Mouse (Mus musculus) embryo, embryonic 10.5 days (tissue): ENCODE results near the gene Cry2.

Experiments used
- DNase-seq: peaks from one replicate; pipeline ENCODE4 v3.0.0-alpha.2; 2015; ENCODE audit warnings: low spot score

Gene Cry2

GRCm38 (mm10) chr2:92387646-92388045 is 46.2 kb downstream of the Cry2 start:
- no peak for DNase-seq

- DNase-seq = no peak
These were observed 46.8 kb downstream of the Cry2 start for GRCm38 (mm10) chr2:92386821-92387570.

GRCm38 (mm10) chr2:92385113-92386051 is 48.5 kb downstream of the Cry2 start:
- DNase-seq = no peak

DNA sequence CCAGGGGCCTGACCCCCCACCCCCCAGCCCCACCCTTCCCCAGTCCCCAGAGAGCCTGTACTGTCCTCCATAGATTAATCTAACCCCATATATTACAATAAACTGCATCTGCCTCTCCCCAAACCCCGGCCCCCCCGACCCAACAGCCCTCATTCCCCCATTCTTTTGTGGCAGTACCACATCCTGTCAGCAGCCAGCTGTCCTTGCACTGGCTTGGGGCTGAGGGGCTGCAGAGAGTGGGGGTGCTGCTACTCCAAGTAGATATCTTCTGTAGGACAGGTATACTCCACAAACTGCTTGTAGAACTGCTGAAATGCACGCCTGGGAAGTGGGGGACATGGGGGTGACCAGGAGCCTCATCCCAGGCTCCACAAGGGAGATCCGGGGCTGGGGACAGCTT is 49.7 kb downstream of the Cry2 start:
- no peak for DNase-seq

DNA sequence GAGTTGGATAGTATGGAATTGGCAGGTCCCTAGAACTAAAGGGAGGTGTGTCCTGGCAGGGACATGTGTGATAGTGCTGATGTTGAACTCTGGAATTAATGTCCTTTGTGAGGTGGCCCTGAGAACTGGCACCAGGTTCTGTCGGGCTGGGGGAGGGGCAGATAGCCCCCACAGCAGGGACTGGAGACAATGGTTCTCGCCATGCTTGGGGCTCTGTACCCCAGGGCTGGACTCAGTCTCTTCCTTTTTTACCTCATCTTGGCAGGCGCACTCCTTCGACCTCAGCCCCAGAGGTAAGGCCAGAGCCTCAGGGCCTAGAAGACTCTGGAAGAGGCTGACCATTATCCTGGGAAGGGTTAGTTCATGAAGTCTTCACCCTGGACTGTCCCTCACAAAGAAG is 51.1 kb downstream of the Cry2 start:
- DNase-seq = no peak

DNA sequence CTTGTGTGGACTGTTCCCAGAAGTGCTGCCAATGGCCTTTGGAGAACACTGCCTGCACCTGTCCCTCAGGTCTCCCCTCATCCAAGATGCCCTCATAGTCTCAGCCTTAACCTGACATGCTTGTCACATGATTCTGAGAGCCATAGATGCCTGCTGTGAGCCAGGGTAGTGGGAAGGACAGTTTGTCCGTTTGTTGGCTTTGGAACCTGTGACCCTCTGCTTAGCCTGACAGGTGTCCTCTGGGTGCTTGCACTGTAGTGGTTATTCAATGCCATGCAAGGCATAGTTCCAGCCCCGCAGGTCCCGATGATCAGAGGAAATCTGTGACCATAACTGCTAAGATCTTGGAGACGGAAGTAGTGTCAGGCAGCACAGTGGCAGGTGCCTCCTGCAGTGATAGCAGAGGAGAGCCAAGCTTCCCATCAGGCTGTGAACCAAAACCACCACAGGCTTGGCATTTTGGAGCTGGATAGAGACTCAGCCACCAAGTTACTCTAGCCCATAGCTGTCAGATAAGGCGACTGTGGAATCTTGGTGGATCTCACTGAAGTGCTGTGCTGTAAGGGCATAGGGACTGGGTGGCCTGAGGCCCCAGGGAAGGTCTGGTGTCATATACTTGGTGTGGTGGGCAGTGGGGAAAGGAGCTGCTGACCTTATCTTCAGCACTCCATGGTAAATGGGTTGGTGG is 51.8 kb downstream of the Cry2 start, which contains the start of gene 1700029I15Rik:
TSS of gene 1700029I15Rik (plus strand) at position 638 of the 688 bp plus-strand sequence.
- DNase-seq = no peak

DNA sequence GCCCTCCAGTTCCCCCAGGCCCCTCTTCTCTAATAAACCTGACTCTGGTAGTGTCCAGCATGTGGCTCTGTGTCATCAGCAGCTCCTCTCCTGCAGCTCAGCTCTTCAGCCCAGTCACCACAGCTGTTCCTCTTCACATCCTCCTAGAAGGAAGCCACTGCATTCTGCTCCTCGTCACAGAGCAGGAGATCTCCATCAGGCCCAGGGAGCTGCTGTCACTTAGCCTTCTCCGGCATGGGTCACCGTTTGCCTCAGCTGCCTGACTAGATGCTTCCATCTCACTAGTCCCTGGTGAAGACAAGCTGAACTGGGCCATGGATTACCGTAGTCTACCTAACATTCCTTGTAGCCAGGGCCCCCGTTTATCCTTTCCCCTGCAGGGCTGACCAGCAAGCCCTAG is 52.7 kb downstream of the Cry2 start:
- no peak for DNase-seq

GRCm38 (mm10) chr2:92380495-92381050 is 53.3 kb downstream of the Cry2 start:
- no peak for DNase-seq

GRCm38 (mm10) chr2:92379783-92380494 is 53.9 kb downstream of the Cry2 start:
- DNase-seq = no peak

GRCm38 (mm10) chr2:92377320-92377719 is 56.5 kb downstream of the Cry2 start:
- DNase-seq = no peak

DNA sequence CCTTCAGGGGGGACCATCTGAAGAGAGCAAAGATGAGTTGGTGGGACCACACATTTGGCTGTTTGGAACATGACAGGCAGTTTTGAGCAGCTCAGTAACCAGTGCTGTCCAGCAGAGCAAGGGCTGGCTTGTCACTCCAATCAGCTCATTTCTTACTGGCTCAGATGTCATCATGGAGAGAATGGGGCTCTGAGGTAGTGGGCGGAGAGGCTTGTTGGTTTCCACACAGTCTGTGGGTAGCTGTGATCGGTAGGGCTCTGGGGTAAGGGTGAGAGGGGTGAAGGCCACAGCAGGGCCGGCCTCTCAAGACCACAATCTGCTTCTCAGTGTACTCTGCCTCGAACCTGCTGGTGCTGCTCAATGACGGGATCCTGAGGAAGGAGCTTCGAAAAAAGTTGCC is 57.5 kb downstream of the Cry2 start:
- DNase-seq = no peak

GRCm38 (mm10) chr2:92375788-92376187 is 58.1 kb downstream of the Cry2 start:
- no peak for DNase-seq

DNA sequence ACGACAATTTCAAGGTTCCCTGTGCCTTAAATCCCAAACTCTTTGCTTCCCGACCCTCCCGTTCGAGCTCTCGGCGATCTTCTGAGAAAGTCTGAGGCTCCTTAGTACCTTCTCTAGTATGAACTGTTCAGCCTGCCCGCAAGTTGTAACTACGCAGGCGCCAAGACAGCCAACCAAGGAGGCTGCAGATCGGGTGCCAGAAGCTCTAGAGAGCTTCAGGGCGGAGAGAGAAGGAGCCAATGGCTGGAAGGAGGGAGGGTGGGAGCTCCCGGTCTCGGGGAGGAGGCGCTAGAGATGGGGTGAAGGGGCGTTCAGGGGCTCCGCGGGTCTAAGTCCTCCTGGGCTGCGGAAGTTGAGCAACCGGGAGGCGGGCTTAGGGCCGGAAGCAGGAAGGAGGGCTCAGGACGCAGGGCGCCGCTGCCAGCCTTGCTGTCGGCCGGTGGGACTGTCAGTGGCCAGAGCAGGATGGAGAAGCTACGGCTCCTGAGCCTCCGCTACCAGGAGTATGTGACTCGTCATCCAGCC is 58.7 kb downstream of the Cry2 start:
- DNase-seq = peak; percentile 96

DNA sequence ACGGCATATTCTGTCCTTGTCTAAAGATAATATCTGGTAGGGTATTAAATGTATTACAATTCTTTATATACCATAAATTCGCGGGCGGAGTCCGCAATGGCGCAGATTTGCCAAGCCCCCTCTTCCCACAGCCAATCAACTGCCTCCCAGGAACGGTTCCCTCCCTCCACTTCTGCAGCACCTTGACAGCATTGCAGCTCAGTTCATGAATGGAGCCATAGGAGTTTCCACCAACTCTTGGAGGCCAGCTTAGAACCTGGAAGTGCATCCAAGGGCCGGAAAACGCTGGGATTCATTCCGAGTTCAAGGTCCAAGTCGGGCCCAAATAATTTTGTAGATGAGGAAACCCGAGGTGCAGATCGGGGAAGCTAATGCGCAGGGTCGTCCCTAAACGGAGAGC is 59.3 kb downstream of the Cry2 start, which contains the start of the genes Pex16 and Large2:
TSS of gene Pex16 (plus strand) at position 163 of the 400 bp plus-strand sequence.
TSS of gene Large2 (minus strand) at position 356 of the 400 bp plus-strand sequence.
- peak; percentile 66 for DNase-seq

DNA sequence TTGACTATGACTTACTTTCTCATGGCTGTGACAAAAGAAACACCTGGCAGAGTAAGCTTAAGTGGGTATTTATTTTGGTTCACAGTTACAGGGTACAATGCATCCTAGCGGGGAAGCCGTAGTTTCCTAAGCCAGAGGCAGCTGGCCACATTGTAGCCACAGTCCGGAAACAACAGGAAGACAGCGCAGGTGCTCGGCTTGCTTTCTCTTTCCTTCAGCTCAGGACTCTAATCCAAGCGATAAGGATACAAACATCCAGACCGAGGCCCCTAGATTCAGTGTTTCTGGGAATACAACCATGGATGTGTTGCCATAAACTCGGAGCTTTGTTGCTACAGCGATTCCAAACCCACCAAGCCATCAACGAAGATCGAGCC is 60.4 kb downstream of the Cry2 start:
- no peak for DNase-seq

DNA sequence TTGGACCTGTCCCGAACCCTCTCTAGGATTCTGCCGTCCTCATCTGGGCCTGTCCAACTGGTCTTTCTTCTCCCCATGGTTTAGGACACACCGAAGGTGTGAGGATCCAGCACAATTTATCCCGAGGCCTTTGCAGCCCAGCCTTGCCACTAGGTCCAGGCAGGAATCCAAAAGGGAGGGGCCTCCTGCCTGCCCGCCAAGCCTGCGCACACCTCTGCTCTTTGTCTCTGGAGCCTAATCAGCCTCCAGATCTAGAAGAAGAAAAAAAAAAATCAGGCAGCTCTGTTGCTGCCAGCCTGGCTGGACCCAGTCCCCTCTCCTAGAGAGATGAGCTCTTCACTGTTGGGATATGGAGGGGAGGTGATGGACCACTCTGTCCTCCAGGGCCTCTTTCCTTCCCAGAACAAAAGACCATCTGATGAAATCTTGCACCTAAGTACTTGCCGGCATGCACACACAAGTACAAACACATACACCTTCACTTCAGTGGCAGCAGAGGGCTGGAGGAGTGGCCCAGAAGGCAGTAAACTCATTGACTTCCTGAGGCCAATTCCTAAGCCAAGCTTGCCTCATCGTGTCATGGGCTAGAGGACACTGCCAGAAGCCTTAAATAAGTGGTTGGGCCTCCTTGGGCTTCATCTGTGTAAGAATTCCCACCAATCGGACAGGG is 60.9 kb downstream of the Cry2 start:
- peak; percentile 17 for DNase-seq

- peak; percentile 83 for DNase-seq
These were observed 61.7 kb downstream of the Cry2 start for GRCm38 (mm10) chr2:92371971-92372690.

DNA sequence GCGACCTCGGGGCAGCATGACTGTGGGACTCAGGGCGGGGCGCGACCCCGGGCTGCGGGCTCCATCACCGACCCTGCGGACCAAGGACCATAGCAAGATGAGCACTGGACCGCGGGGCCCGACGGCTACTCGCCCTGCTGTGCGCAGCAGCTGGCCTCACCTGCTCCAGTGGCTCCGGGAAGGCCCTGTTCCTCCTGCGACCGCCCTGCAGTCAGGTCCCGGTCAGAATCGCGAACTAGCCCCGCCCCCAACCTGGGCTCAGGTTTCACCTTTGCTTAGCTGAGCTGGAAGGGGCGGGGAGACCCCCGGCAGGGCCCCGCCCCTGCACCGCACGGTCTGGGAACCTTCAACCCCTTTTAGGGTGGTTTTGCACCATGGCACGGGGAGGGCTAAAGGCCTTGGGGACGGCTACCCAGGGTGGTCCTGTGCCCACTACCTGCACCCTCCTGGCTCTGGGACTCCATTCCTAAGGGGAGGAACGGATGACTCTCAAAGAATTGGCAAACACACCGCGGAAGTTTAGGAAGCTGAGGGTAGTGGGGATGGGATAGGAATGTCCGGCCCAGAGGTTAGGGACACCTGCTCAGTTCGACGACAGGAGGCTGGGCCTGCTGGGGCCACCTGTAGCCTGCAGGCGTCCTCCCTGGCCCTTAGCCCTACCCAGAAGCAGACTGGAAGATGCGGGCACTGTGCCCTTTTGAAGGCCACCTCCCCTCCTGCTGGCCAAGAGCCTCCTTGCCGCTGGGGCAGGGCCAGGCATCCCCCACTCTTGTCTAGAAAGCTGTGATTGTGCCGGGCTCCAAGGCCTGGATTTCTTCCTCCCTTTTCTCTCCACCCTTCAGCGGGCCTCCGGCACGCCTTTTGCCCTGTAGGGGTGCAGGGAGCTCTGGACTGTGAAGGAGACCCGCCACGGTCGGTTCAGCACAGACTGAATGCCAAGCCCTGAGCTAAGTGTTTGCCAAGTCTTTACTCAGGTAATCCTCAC is 62.7 kb downstream of the Cry2 start:
- peak; percentile 77 for DNase-seq

- DNase-seq = peak; percentile 15
These were observed 63.5 kb downstream of the Cry2 start for GRCm38 (mm10) chr2:92370375-92370774.
